Mouse (Mus musculus) mature B cell (primary cell): ENCODE data around the gene Gsdma3.

Experiments
- in situ Hi-C: fragments of 300-500 bp; cut with MboI; formaldehyde crosslinking; loops from 2 replicates; pipeline ENCODE4 v1.14.3; 2019

The Gsdma3 gene

DNA sequence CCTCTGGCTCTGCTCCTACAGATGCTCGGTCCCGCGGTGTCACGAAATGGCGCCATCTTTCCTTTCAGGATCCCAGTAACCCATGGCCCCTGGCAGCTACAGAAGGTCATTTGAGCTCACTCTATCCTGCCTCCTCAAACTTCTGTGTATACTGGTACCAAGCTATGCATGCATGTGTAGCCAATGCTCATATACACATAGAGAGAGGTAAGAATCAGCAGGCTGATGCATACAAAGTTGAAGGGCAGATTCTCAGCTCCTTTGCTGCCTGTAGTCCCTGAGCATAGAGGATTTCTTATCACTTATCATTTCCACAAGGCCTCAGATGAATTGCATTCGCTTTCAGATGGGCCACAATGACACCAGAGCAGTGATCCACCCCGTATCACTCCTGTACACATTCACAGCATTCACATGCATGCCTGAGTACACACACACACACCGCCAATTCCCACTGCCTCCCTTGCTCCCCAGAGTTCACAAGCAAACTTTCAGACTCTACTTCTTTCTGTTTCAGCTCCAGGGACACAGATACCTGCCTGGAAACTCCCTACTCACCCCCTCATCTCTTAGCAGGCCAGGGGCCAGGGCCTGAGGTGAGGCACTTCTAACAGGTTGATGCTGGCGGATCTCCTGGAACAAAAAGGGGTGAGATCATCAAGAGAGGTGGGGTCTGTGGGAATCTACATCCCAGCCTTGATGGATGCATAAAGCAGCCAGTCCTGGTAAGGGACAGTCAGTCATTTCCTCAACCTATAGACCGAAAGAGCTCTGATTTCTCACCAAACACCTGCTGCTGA, at the start of gene Gsdma3, which contains the start of gene Gm12355:
Gsdma3 (plus strand) TSS at position 750 of the 800 bp plus-strand sequence.
Gm12355 (minus strand) TSS at position 51 of the 800 bp plus-strand sequence.
- in situ Hi-C loops = no loop called here

DNA sequence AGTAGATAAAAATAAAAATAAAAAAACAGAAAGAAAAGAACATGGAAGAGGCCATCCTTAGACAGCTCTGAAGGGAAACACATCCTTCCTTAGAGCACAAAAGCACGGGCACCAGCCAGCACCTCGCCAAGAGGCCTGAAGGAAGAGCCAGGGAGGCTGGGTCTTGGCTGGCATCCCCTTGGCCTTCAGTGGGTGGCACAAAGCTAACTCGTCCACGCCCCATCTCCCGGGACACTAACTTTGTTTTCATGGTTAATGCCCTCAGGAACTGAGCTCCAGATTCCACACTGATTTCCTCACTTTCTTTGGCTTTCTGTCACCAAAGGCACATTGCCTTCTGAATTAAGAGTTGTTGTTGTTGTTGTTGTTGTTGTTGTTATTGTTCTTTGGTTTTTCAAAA, 48.4 kb upstream of the Gsdma3 start:
- in situ Hi-C loops = no loop called here

DNA sequence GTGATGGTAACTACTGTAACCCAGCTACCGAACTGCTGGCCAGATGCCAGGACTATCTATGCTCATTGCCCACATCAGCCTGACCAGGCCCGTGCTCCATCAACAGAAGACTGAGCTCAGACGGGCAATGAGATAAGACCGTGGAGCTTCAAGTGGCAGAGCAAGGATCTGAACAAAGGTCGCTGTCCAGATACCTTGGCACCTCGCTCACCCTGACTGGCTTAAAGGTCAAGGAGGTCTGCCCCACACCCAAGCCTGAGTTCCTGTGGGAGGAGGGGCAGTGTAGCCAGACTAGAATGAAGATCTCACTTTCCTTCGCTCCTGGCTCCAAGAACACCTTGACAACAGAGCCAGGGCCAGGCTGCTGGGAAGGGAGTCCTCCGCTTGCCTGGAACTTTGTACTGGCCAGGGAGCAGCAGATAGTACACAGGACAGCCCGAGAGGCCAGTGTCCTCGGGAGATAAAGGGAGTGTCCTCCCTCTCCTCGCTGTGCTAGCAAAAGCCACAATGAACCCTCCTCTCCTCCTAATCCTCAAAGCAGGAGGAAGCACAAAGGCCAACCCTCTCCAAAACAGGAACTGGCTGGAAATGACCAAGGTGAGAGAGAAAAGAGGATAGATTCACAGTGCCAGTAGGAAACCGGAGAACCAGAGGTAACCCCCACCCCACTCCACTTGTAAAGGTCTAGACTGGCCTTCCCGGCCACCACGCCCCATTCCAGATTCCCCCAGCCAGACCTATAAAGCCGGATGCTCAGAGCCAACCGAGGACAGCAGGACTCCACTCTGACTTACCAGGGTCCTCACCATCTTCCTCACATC, 45.6 kb upstream of the Gsdma3 start:
- in situ Hi-C loops = no loop called here

DNA sequence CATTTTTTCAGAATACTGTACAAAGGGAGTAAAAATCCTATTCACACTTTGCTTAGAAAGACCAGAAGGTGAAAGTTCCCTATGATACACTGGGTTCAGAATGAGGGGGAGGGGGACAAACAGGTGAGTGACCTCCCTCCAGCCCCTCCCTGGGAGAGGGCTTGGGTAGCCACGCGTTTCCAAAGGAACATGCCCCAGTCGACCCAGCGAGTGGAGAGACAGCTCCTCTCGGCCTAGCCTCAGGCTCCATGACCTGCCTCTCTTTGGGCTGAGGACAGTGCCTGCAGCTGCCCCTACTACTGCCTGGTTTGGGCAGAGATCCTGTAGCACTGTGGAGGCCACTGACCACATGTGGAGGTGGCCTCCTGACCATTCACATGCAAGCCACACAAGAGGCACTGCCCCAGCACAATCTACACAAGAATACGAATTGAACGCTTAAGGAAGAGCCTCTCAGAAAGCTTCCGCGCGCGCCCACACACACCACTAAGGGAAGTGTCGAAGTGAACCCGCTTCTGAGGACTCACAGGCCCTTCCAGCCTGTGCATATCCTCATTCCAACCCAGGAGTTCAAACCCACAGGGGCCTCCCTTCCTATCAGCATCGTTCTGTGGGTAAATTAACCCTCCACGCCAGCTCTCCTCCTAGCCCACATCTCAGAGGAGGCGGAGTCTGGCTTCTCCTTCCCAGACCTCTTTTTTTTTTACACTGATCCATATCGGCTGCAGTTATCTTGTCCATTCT, 44.7 kb upstream of the Gsdma3 start:
- in situ Hi-C loops = no loop called here

DNA sequence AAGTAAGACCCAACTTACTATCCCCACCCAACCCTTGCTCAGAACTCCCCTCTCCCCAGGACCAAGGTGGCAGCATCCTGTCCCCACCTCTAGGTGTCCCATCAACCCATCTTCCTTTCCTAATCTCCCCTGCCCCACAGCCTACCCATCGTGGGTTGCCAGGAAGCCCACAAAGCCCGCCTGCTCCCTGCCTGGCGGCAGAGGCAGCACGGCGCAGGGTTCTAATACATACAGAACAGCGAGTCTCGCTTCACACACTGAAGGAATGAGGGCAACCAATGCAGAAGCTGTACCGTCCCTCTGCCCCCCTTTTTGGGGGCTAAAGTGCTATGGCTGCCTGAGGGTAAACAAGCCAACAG, 44.2 kb upstream of the Gsdma3 start:
- in situ Hi-C loops = no loop called here

DNA sequence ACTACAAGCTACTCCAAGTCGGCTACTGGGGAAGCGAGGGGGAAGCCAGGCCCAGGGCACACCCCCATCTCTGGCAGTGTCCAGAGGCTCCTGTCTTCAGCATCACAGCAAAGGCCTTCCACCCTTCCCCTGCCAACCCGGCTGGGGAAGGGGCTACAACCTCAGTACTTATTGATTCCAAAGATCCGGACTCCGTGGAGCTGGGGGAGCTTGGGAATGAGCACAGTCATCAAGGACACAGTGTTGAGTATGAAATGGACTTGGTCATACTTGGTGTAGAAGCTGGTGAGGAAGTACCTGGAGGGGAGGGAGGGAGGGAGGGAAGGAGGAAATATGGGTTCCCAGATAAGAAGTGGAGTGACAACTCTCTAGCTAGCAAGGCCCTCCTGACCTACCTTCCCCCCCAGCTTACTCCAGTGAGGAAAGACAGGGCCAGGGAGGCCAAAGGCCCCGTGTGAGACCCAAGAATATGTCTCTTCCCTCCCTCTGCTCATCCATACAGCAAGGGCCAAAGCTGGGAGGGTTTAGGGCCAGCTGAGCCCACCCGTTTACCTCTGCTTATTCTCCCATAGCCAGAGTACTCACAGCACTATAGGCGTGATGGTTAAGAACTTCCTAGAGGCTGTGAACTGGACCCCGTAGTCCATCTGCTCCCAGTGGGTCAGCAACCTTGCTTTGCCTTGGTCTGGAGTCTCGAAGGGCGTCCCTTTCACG, 43.5 kb upstream of the Gsdma3 start:
- in situ Hi-C loops = no loop called here

DNA sequence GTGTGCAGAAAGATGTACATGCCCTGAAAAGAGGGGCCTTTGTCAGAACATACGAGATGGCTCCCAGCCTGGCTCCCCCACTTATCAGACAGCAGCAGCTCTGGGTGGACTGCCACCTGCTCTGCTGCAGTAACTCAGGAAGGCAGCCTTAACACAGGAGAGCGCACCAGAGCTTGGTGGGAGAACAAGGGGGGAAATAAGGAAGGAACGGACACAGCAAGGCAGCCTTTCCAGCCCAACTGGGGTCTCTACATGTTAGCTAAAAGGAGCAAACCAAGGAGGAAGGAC, 43.0 kb upstream of the Gsdma3 start:
- in situ Hi-C loops = no loop called here

DNA sequence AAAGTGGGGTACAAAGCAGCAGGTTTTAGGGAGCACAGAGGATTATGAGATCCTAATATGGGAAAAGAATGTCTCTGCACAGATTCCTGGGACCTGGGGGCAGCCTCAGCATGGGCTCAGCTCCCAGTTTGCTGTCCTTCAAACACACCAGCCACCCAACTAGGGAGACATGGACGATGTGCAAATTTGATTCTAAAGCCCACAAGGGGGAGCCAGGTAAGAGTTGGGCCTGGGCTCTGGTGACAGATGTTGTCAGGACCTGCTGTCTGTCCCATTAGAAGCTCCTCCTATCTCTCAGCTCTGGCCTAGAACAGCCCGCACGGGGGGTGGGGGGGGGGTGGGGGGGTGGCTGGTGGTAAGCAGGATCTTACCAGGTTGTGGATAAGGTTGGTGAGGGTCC, 42.6 kb upstream of the Gsdma3 start:
- in situ Hi-C loops = no loop called here

DNA sequence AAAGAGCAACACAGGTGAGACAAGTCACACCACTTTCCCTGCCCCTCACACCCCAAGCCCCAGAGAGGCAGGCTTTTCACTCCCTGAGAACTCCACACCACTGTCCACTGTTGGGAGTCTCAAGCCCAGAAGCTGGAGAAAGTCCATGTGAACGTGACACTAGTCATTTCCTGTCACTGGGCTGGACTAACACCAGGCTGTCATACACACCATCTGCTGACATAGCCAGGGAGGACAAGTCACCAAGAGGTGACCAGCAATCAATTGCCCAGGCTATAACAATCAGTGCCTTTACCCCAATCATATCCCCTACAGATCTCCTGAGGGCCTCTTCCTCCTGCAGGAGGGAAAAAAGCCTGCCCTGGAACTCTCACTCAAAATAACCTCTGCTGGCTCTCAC, 42.0 kb upstream of the Gsdma3 start:
- in situ Hi-C loops = no loop called here

DNA sequence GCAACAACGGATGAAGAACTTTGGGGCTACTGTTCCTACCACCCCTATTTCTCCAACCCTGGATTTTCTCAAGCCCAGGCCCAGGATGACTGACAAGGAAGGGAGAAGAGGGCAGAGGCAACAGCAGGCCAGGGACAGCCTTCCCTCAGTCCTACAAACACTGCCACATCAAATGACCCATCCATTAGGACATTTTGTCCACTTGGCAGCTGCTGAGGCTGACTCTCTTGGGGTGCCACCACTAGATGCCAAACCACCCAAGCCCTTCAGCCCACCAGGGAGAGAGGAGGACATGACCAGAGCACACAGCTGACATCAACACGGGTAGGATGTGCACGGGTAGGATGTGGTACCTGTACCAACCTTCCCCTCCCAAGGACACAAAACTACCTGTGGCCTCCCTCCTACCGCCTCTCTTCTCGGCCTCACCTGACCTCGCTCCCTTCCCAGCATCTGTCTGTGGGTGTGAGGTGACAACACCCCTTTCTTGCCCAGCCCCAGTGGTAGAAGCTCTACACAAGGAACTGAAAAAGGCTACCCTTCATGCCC, 41.5 kb upstream of the Gsdma3 start:
- in situ Hi-C loops = no loop called here

DNA sequence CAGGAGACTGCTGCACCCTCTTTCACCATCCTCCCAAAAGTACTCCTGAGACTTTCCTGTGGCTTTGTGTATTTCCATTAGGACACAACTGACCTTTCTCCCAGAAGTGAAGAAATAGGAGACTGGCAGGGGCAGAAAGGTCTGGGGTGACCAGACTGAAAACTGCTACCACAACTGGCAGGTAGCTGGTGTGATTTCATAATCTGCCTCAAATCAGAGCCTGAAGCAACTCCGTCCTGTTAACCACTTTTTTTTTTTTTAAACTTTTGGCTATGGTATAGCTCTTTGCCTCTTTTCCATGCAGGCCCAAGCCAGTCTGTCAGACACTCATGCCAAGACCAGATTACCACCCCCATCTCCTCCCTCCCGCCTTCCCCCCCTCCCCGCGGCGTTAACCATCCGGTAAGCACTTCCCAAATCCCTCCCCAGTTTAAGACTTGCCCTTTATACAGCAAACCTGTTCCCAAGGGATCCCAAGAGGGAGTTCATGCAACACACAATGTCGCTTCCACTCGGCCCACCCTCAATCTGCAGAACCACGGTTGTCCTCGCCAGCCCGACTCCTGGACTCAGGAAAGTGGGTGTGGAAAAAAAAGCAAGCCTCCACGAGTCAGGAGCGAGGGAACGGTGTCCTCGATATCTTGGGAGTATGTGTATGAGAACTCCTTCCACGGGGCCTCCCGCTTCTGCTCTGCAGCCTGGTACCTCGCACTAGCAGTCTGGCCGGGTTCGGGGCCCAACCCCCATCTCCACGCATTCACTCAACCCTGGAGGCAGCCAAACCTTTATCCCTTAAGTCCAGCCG, 39.9 kb upstream of the Gsdma3 start:
- in situ Hi-C loops = no loop called here

DNA sequence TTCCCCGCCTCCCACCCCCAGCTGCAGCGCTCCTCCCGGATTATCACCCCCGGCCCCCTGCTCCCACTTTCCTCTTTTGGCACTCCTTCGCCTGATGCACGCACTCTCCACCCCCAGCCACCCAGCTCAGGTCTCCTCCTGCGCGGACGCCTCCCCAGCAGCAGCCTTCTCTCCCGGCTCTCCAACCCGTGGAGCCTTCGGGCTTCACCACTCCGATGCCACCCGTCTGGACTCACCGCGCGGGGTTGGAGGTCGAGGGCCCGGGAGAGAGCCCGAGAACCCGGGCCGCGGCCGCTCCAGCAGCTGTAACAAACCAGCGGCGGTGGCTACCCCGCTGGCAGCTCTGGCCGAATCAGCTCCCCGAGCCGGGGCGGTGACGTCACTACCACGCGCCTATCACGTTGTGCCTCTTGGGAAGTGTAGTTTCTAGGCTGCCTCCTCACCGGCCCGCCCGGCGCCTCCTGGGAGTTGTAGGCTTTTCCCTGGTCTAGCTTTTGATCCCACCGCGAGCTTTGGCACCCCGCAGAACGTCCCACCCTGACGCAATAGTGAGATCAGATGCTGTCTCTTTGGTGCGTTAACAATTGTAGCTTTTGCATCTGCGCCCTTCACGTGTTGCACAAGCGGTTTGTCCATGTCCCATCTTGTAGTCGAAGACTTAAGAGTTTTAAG, 39.1 kb upstream of the Gsdma3 start, which contains the start of gene Ormdl3:
Ormdl3 (minus strand) TSS at position 477 of the 672 bp plus-strand sequence.
- in situ Hi-C loops = no loop called here

DNA sequence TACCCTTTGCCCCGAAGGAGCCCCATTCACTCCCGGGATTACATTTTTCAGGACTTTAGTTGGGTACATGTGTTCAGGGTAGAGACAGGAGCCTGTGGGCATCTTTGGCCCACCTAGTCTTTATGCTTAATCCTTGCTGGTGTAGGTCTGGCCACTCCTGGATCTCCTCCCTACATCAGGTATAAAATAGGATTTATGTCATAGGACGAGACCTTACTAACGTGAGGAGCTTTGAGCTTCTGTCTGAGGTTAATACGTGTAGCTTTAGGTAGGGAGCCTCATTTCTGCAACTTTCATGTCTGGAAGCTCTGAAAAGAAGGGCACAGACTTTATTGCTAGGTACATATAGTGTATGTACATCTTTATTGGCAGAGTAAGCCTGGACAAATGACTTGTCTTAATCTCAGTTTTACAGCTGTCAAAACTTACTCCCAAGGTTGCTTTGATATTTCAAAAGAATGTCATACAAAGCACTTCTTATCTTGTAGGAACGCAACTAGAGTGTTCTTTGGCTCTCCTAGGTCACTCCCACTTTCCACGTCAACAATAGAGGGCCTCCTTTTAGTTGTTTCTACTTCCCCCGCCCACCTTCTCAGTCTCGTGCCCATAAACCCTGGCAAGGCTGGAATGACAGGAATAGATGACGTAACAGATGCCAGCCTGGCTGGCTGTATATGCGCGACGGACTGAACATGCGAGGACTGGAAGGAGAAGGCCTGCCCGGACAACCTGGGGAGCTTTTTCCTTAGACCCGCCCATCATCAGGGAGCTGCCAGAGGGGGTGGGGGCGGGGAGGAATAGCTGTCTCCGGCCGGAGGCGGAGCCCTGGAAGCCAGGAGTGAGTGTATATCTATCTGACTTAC, 38.2 kb upstream of the Gsdma3 start:
- in situ Hi-C loops = no loop called here

DNA sequence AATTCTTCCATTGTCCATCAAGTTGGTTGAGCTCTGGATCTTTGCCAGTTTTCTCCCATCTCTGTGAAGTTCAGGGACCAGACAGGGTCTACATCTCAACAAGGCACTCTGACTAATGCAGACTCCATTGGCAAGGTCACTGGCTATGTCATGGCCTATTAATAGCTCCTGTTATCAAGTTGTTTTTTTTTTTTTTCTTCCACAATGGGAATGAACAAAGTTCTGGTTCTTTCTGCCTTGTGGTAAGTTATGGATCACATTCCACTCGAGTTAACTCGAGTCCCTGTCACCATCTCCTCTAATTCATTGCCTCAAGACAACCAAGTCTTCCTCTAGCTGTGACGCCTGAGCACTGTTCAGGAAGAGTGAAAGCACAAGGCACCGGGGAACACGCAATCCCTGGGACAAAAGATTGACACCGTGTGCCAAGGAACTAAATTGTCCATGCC, 37.3 kb upstream of the Gsdma3 start:
- in situ Hi-C loops = no loop called here

DNA sequence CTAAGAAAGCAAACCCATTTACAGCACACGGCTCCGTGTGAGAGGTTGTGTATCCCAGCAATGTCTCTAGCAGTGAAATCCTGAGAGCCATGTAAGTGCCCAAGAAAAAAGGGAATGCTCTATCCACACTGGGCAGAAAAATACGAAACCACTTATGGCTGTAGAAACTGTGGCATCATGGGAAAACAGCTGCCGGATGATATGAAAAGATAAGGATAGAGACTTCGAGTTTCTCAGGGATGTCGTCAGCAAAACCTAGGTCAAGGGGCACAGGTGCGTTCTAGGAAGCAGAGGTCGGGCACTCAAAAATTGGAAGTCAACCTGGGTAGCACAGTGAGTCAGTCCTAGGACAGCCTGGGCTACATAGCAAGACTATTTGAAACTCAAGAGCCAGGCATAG, 36.9 kb upstream of the Gsdma3 start:
- in situ Hi-C loops = no loop called here

DNA sequence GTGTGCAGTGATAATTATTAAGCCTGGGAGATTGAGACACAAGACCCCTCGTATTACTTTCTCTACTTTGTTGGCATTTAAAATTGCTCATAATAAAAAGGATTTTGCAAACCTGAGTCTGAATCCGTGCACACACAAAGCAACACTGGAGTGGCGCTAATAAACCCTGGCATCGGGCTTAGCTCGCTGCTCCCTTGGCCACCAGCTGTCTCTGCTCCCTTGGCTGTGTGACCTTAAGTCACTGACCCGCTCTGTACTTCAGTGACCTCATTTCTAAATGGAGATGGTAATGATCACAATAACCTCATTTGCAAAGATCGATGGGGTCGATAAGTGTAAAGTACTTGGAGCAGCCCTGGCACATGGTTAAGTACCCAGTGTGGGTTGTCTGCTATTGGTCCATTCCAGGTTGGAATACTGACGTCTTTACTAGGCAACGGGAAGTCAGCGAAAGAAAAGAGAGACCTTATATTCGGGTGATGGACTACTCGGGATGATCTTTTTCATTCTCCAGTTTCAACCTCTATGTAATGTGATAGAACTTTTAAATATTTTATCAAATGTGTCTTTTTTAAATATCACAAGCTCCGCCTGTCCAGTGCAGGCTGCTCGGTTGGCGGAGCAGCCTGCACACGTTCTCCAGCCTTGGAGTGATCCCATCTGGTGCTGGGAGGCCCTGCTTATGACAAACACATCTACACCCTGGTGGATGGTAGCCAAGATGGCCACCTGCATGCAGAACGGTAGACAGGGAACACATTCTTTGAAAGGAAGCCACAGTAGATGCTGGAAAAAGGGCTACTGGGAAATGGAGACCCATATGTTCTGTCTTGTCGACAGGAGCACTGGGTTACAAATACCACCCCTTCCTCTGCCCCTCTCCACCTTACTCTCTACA, 35.4 kb upstream of the Gsdma3 start:
- in situ Hi-C loops = no loop called here

DNA sequence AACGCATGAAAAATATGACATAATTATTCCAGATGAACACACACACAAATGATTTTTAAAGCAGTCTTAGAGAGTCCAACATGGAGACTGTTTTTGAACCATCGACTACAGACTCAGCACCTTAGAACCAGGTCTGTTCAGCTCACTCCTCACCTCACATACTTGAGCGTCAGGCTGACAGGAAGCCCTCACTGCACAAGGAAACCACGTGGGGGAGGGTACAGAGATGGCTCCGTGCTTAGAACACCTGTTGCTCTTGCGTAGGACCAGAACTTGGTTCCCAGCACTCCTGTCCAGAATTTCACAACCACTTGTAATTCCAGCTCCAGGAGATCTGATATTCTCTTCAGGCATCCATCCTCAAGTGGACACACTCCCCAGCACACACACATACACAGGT, 31.1 kb upstream of the Gsdma3 start:
- in situ Hi-C loops = no loop called here

DNA sequence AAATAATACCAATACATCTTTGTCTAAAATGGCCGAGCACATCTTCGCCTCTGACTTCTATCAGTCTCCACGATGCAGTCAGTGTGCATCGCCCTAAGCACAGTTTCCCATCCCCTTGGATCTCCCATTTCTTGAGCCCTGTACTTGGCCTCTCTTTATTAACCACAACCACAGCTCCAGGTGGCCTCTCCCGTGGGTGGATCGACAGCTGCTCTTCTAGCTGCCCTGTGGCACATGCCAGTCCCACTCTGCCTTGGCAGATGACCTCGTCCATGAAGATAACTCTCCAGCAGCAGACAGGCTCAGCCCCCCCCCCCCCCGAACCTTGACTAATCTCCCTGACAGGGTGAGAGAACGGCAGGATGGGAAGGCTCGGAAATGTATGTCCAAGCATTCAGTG, 30.7 kb upstream of the Gsdma3 start:
- in situ Hi-C loops = no loop called here
